Mouse (Mus musculus): ENCODE measurements at regions not wholly inside any gene's neighbourhood (a gene's known extent, or its start where the extent isn't known, plus 50 kb on each side); places are given as distances from the start of the nearest gene placed in this dataset.

- Histone ChIP-seq H3K27ac (ENCODE audit: insufficient read depth, low read length) (no peak overlapping the region), H3K4me1 (ENCODE audit: control insufficient read depth, insufficient read depth, insufficient read length) (no peaks in the 10 kb centered on the region), H3K4me3 (ENCODE audit: extremely low read depth, insufficient read depth, insufficient read length) (no peak overlapping the region), H3K27me3 (ENCODE audit: control insufficient read depth, insufficient read depth, low read length) (no peaks in the 10 kb centered on the region), H3K36me3 (ENCODE audit: control insufficient read depth, insufficient read depth, low read length) (no peaks in the 10 kb centered on the region)
- no peak for TF ChIP-seq POLR2A (IDR thresholded peaks at IDR 0.05; ENCODE audit: low read depth, low read length)
- no peak for TF ChIP-seq CTCF (IDR thresholded peaks at IDR 0.05; ENCODE audit: extremely low read depth, insufficient read depth, insufficient read length, insufficient replicate concordance)
- no peak for DNase-seq (ENCODE audit: low read depth in 1 of 2, low spot score in 2 of 2)
- WGBS = 94% methylated on average over 1 of the region's 1 CpGs
Measured at GRCm38 (mm10) chr14:94445952-94446351, 555.5 kb upstream of the Pcdh9 start.

GRCm38 (mm10) chr14:94433343-94433958 lies 543.0 kb upstream of the Pcdh9 start:
- H3K27me3 ChIP-seq (ENCODE audit: control insufficient read depth, insufficient read depth, low read length) = no peaks in the 10 kb centered on the region
- WGBS = 85% methylated on average over 7 of the region's 7 CpGs

GRCm38 (mm10) chr14:94427611-94428186 lies 537.2 kb upstream of the Pcdh9 start:
- TF ChIP-seq CTCF (IDR thresholded peaks at IDR 0.05; ENCODE audit: extremely low read depth, insufficient read depth, insufficient read length, insufficient replicate concordance) (no peak), POLR2A (IDR thresholded peaks at IDR 0.05; ENCODE audit: low read depth, low read length) (no peak)

More at GRCm38 (mm10) chr14:94433343-94433958, 543.0 kb upstream of the Pcdh9 start:
- H3K27ac ChIP-seq (ENCODE audit: insufficient read depth, low read length) = no peak overlapping the region
- H3K4me1 ChIP-seq (ENCODE audit: control insufficient read depth, insufficient read depth, insufficient read length) = no peaks in the 10 kb centered on the region
- TF ChIP-seq CTCF (IDR thresholded peaks at IDR 0.05; ENCODE audit: extremely low read depth, insufficient read depth, insufficient read length, insufficient replicate concordance) (no peak), POLR2A (IDR thresholded peaks at IDR 0.05; ENCODE audit: low read depth, low read length) (no peak)
- no peak for DNase-seq (ENCODE audit: low read depth in 1 of 2, low spot score in 2 of 2)
- no peaks in the 10 kb centered on the region for H3K36me3 ChIP-seq (ENCODE audit: control insufficient read depth, insufficient read depth, low read length)
- no peak overlapping the region for H3K4me3 ChIP-seq (ENCODE audit: extremely low read depth, insufficient read depth, insufficient read length)

More at GRCm38 (mm10) chr14:94427611-94428186, 537.2 kb upstream of the Pcdh9 start:
- Histone ChIP-seq H3K36me3 (ENCODE audit: control insufficient read depth, insufficient read depth, low read length) (no peaks in the 10 kb centered on the region), H3K4me1 (ENCODE audit: control insufficient read depth, insufficient read depth, insufficient read length) (no peaks in the 10 kb centered on the region), H3K27me3 (ENCODE audit: control insufficient read depth, insufficient read depth, low read length) (no peaks in the 10 kb centered on the region), H3K27ac (ENCODE audit: insufficient read depth, low read length) (no peak overlapping the region), H3K4me3 (ENCODE audit: extremely low read depth, insufficient read depth, insufficient read length) (no peak overlapping the region)
- no peak for DNase-seq (ENCODE audit: low read depth in 1 of 2, low spot score in 2 of 2)
- WGBS = 83% methylated on average over 1 of the region's 1 CpGs

Measured in spleen, adult 2 months (tissue).